Mouse (Mus musculus) liver, embryonic 15.5 days (tissue): Measurements from ENCODE around the gene Cryzl1. TPM values are rescaled to one million over a fixed set of nuclear protein-coding genes. Genes with fewer than 3 reads are reported as not detected.
A peak's percentile ranks its signal among the peaks of the same experiment; 100 is the strongest.
"Not testable (repeated sequence)": the region's sequence is repeated elsewhere in the genome, so short reads cannot be mapped to it uniquely, and the experiment has no call there.

Source experiments
- ATAC-seq: fragments of 200-750 bp; cut with Nextera tagmentation; 2 replicates; pipeline ENCODE4 v1.8.0; 2017; ENCODE audit warnings: moderate number of reproducible peaks, mild to moderate bottlenecking, moderate library complexity; ENCODE audit not compliant: insufficient read depth
- H3K27ac ChIP-seq: fragments of 300-500 bp; sonication (generic); replicated peaks from 2 replicates; pipeline ENCODE4 v1.5.1; 2015; ENCODE audit warnings: mild to moderate bottlenecking, inconsistent platforms
- H3K27me3 ChIP-seq: fragments of 300-500 bp; sonication (generic); 2 replicates; pipeline ENCODE4 v1.6.1; 2015; ENCODE audit warnings: mild to moderate bottlenecking, inconsistent platforms
- H3K36me3 ChIP-seq: fragments of 300-500 bp; sonication (generic); replicated peaks from 2 replicates; pipeline ENCODE4 v1.6.1; 2015; ENCODE audit warnings: moderate library complexity, mild to moderate bottlenecking, inconsistent platforms
- H3K4me1 ChIP-seq: fragments of 300-500 bp; sonication (generic); replicated peaks from 2 replicates; pipeline ENCODE4 v1.6.1; 2015; ENCODE audit warnings: inconsistent platforms
- H3K4me2 ChIP-seq: fragments of 300-500 bp; sonication (generic); 2 replicates; pipeline ENCODE4 v1.6.1; 2015; ENCODE audit warnings: moderate library complexity, mild to moderate bottlenecking, inconsistent platforms
- H3K4me3 ChIP-seq: fragments of 300-500 bp; sonication (generic); replicated peaks from 2 replicates; pipeline ENCODE4 v1.5.1; 2015; ENCODE audit warnings: mild to moderate bottlenecking, inconsistent platforms
- H3K9ac ChIP-seq: fragments of 300-500 bp; sonication (generic); 2 replicates; pipeline ENCODE4 v1.6.1; 2015; ENCODE audit warnings: moderate library complexity, mild to moderate bottlenecking, inconsistent platforms
- H3K9me3 ChIP-seq: fragments of 300-500 bp; sonication (generic); replicated peaks from 2 replicates; pipeline ENCODE4 v1.6.1; 2016; ENCODE audit warnings: inconsistent platforms
- WGBS: fragments of 180-500 bp; shearing (Covaris S2); methylation state at CpG from one replicate; pipeline ENCODE4 v1.1.7; 2015; ENCODE audit warnings: mixed read lengths; ENCODE audit not compliant: insufficient replicate concordance; 5-methylcytosine and 5-hydroxymethylcytosine counted together
- polyA plus RNA-seq: library from polyadenylated mRNA; unstranded; fragments of >200 nt; fragmentation: Nextera tagmentation; extraction: Ambion mirVana; gene quantifications from 2 replicates; pipeline ENCODE4 v1.2.1, GENCODE M21; 2015

The Cryzl1 gene
- polyA plus RNA-seq, 1 experiment from 2014 or later = 33.5 TPM

DNA sequence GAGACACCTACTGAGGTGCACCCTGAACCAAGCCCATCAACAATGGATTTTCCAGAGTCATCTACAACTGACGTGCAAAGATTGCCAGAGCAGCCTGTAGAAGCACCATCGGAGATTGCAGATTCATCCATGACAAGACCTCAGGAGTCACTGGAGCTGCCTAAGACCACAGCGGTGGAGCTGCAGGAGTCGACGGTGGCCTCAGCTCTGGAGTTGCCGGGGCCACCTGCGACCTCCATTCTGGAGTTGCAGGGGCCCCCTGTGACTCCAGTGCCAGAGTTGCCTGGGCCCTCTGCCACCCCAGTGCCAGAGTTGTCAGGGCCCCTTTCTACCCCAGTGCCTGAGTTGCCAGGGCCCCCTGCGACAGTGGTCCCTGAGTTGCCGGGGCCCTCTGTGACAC is 73.5 kb downstream of the Cryzl1 start:
- H3K27me3 ChIP-seq = no peaks in the 10 kb centered on the region
- ATAC-seq = no peak
- H3K9me3 ChIP-seq = no peaks in the 10 kb centered on the region
- H3K4me1 ChIP-seq = peaks cover 14% of the 10 kb centered on the region
- H3K36me3 ChIP-seq = peaks cover 88% of the 10 kb centered on the region
- no peak overlapping the region for H3K4me3 ChIP-seq
- no peak overlapping the region for H3K9ac ChIP-seq
- H3K27ac ChIP-seq = no peak overlapping the region
- no peak overlapping the region for H3K4me2 ChIP-seq
- 93% methylated on average over 9 of the region's 9 CpGs for WGBS

DNA sequence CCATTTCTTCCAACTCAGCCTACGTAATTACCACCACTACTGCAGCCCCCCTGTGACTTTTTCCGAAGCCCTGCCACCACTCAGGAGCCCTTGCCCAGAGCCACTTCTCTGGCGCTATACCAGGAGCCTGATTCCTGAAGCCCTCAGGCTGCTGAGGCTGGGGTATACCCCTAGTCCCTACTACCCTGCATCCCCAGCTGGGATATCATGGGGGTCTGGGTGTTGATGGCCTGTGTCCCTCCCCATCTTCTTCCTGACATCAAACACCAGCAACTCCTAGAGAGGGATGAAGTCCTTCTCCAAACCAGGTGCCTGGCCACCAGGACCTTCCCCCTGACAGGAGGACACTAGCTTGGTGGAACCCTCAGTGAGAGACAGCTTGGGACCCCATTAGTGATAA is 76.6 kb downstream of the Cryzl1 start:
- no peak for ATAC-seq
- Histone ChIP-seq H3K27me3 (no peaks in the 10 kb centered on the region), H3K27ac (no peak overlapping the region), H3K4me2 (no peak overlapping the region), H3K36me3 (peaks cover 57% of the 10 kb centered on the region), H3K9me3 (no peaks in the 10 kb centered on the region), H3K4me1 (peaks cover 24% of the 10 kb centered on the region), H3K9ac (no peak overlapping the region), H3K4me3 (no peak overlapping the region)
- 87% methylated on average over 3 of the region's 3 CpGs for WGBS

DNA sequence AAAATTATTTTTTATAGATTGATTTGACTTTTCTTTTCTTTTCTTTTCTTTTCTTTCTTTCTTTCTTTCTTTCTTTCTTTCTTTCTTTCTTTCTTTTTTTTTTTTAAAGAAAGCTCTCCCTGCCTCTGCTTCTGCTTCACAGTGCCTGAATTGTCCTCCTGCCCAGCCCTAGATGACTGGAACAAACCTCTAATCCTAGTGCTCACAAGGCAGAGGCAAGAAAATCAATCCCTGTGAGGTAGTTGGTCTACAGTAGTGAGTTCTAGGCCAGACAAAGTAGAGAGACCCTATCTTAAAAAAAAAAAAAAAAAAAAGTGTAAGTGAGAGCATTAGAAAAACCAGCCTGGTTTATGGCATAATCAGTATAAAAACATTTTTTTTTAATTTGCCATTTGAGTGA is 79.0 kb downstream of the Cryzl1 start:
- Histone ChIP-seq H3K4me1 (peaks cover 36% of the 10 kb centered on the region), H3K9me3 (no peaks in the 10 kb centered on the region), H3K36me3 (peaks cover 33% of the 10 kb centered on the region), H3K27ac (no peak overlapping the region), H3K9ac (no peak overlapping the region), H3K27me3 (no peaks in the 10 kb centered on the region), H3K4me3 (no peak overlapping the region), H3K4me2 (peak overlapping the region; percentile 41)
- ATAC-seq = no peak

DNA sequence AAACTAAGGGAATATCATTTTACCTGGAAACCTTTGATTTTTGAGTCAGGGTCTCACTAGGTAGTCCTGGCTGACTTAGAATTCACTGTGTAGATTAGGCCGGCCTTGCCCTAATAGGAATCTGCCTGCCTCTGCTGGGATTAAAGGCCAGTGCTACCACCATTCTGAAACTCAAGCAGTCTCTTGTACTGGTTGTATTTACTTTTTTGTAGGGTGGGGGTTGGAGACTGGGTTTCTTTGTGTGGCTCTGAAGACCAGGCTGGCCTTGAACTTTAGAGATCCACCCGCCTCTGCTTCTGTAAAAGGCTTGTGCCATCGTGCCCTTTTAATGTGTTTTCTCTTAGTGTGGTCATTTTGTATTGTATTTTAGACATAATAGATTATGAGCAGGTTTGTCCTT is 79.5 kb downstream of the Cryzl1 start:
- no peaks in the 10 kb centered on the region for H3K27me3 ChIP-seq
- H3K4me3 ChIP-seq = peak overlapping the region; percentile 83
- ATAC-seq = no peak
- H3K4me1 ChIP-seq = peaks cover 41% of the 10 kb centered on the region
- WGBS = 35% methylated on average over 3 of the region's 3 CpGs
- peak overlapping the region; percentile 49 for H3K9ac ChIP-seq
- peaks cover 28% of the 10 kb centered on the region for H3K36me3 ChIP-seq
- H3K27ac ChIP-seq = peak overlapping the region; percentile 7; the same call in 1 of the 2 replicates
- H3K4me2 ChIP-seq = peak overlapping the region; percentile 71
- H3K9me3 ChIP-seq = no peaks in the 10 kb centered on the region

DNA sequence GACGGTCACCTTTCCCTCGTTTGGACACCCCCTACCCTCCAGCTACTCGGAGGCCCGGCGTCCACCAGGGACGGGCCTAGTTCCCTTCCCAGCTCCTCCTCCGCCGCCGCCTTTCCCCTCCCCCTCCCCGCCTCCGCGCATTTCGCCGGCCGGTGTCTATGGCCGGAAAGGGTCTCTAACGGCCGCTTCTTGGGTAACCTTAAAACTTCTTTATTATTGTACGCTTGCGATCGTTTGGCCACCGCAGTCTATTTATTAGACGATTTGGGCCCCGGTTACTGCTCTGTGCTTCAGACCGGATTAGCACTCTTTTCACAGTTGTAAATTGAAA is 80.6 kb downstream of the Cryzl1 start:
- Histone ChIP-seq H3K4me1 (peaks cover 49% of the 10 kb centered on the region), H3K9me3 (no peaks in the 10 kb centered on the region), H3K27ac (peak overlapping the region; percentile 100), H3K9ac (peak overlapping the region; percentile 88), H3K27me3 (no peaks in the 10 kb centered on the region), H3K4me3 (peak overlapping the region; percentile 83), H3K36me3 (peaks cover 22% of the 10 kb centered on the region), H3K4me2 (peak overlapping the region; percentile 100)
- under 1% methylated on average over 25 of the region's 25 CpGs for WGBS
- peak; percentile 70 for ATAC-seq

DNA sequence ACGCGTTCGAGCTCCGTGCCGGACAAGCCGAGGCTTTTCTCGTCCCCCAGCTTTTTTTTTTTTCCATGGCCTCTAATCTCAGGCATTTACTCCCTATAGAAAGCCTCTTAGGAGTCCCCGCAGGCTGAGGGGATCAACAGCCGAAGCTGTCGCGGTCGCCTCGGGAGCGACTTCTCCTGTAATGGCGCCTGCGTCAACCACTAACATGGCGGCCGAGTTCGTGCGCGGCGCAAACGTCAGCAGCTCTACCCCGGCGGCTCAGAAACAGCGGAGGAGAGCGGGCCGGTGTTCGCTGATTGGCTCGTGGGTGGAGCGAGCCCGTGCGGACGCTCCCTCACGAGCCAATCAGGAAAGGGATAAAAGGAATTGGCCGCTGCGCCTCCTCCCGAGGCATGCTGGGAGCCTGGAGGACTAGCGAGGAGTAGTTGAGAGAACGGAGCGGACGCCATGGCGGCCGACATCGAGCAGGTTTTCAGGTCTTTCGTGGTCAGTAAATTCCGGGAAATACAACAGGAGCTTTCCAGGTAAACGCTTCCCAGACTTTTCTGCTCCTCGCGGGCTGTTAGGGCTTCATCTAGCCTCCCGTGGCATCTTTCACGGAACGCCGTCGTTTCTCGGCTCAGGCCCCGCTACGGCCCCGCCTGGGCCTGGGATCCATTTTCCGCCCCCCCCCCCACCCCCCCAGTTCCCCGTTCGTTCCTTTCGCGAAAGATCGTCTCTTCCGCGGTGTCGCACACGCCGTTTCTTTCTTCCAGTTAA is 81.1 kb downstream of the Cryzl1 start, which contains the start of gene Son:
TSS of gene Son (plus strand) at position 46 of the 759 bp plus-strand sequence.
- peak; percentile 89 for ATAC-seq
- H3K4me3 ChIP-seq = peak within 1 kb of the TSS; percentile 83
- peak within 1 kb of the TSS; percentile 88 for H3K9ac ChIP-seq
- peak within 1 kb of the TSS; percentile 100 for H3K27ac ChIP-seq
- H3K4me2 ChIP-seq = peak within 1 kb of the TSS; percentile 100
- WGBS = under 1% methylated on average over 70 of the region's 70 CpGs
- H3K27me3 ChIP-seq = no peaks in the 10 kb centered on the region
- no peaks in the 10 kb centered on the region for H3K9me3 ChIP-seq
- peaks cover 27% of the 10 kb centered on the region for H3K36me3 ChIP-seq
- peaks cover 51% of the 10 kb centered on the region for H3K4me1 ChIP-seq

DNA sequence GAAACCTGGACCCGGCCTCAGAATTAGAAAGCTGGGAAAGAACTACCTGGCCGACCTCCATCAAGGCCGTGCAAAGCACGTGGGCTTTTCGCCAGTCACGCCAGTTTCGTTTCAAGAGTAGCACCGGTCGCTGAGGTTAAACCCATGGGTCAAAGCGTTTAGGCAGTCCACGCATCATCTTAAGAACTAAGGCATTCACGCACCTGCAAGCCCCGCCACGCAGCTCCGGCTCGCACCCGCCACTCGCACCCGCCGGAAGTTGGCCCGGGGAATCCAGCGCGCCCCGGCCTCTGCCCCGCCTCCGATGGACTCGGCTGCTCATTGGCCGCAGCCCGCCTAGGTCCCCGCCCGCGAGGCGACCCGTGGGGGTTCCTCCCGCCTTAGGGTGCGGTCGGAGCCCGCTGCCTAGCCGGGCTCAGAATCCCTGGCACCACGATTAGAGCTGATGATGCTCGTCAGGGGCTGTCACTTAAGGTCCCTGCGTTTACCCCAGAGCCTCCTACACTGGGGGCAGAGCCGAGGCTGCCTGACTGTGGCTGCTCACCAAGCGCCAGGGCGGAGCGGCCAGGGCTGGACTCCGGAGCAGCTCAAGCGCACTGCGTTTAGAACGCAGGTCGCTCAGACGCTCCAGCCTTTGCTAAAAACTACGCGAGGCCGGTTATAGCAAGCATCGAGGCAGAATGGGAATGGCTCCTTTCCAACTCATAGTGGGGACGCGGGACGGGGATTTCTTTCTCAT is 81.9 kb downstream of the Cryzl1 start, which contains the start of gene Gart:
TSS of gene Gart (minus strand) at position 272 of the 739 bp plus-strand sequence.
- no peaks in the 10 kb centered on the region for H3K27me3 ChIP-seq
- peak within 1 kb of the TSS; percentile 100 for H3K27ac ChIP-seq
- peaks cover 44% of the 10 kb centered on the region for H3K4me1 ChIP-seq
- ATAC-seq = peak; percentile 82
- peak within 1 kb of the TSS; percentile 83 for H3K4me3 ChIP-seq
- no peaks in the 10 kb centered on the region for H3K9me3 ChIP-seq
- H3K4me2 ChIP-seq = peak within 1 kb of the TSS; percentile 100
- WGBS = under 1% methylated on average over 59 of the region's 59 CpGs
- H3K36me3 ChIP-seq = peaks cover 27% of the 10 kb centered on the region
- peak within 1 kb of the TSS; percentile 88 for H3K9ac ChIP-seq

DNA sequence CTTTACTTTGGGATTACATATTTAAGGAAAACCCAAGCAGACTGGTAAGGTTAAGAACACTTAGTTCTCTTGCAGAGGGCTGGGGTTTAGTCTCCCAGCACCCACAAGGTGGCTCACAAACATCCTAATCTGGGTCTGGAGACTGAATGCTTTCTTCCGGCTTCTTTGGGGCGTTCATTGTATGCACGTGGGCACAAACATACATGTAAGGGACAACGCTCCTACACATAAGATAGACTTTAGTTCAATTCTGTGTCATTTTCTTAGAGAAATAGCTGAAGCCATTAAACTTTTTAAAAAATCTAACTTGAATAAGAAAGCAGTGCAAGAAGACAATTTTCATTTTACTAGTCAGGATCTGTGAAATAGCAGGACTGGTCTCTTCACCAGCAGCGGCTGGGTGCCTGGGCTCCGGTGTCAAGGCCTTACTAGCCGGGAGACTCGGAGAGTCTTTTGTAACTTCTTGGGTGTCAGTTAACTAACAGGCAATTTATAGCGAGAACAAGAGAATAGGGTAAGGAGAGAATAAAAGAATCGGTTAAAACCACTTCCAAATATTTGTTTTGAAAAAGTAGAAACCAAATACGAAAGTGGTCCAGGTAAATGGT is 82.7 kb downstream of the Cryzl1 start:
- Histone ChIP-seq H3K27ac (peak overlapping the region; percentile 100), H3K27me3 (no peaks in the 10 kb centered on the region), H3K9me3 (no peaks in the 10 kb centered on the region), H3K4me2 (peak overlapping the region; percentile 100), H3K4me1 (peaks cover 43% of the 10 kb centered on the region), H3K36me3 (peaks cover 28% of the 10 kb centered on the region), H3K9ac (peak overlapping the region; percentile 87), H3K4me3 (peak overlapping the region; percentile 83)
- no peak for ATAC-seq
- under 1% methylated on average over 11 of the region's 11 CpGs for whole genome bisulfite sequencing

DNA sequence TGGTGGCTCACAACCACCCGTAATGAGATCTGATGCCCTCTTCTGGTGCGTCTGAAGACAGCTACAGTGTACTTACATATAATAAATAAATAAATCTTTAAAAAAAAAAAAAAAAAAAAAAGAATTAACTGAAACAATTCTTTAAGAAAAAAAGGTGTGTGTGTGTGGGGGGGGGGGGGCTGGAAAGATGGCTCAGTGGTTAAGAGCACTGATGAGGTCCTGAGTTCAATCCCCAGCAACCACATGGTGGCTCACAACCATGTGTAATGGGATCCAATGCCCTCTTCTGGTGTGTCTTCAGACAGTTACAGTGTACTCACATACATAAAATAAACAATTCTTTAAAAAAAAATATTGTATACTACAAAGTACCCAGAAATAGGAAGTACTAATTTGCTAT is 83.4 kb downstream of the Cryzl1 start:
- H3K36me3 ChIP-seq = peaks cover 32% of the 10 kb centered on the region
- peak overlapping the region; percentile 100 for H3K4me2 ChIP-seq
- not testable (repeated sequence) for H3K27me3 ChIP-seq, H3K9ac ChIP-seq, H3K27ac ChIP-seq, ATAC-seq, H3K9me3 ChIP-seq
- peak overlapping the region; percentile 27; the same call in 1 of the 2 replicates for H3K4me3 ChIP-seq
- WGBS = 0% methylated on average over 1 of the region's 2 CpGs
- H3K4me1 ChIP-seq = peaks cover 40% of the 10 kb centered on the region

DNA sequence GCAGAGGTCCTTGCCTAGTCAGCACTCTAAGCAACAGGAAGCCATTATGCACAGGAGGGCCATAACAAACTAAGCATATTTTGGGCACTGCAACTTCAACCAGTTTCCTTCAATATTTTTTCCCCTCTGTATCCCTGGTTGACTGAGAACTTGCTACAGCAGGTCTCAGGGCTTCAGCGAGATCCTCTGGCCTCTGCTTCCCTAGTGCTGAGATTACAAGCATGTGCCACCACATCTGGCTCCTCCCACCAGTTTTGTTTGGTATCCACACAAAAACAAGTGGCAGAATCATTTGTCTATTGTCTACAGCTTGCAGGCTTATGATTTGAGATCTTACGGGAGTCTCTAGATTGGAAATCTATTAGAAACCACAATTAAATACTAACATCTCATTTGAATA is 83.9 kb downstream of the Cryzl1 start:
- Histone ChIP-seq H3K27ac (no peak overlapping the region), H3K4me1 (peaks cover 37% of the 10 kb centered on the region), H3K4me3 (no peak overlapping the region), H3K36me3 (peaks cover 37% of the 10 kb centered on the region), H3K27me3 (no peaks in the 10 kb centered on the region), H3K9ac (no peak overlapping the region), H3K9me3 (no peaks in the 10 kb centered on the region), H3K4me2 (peak overlapping the region; percentile 23; the same call in 1 of the 2 replicates)
- no peak for ATAC-seq
- WGBS = 42% methylated on average over 2 of the region's 2 CpGs

DNA sequence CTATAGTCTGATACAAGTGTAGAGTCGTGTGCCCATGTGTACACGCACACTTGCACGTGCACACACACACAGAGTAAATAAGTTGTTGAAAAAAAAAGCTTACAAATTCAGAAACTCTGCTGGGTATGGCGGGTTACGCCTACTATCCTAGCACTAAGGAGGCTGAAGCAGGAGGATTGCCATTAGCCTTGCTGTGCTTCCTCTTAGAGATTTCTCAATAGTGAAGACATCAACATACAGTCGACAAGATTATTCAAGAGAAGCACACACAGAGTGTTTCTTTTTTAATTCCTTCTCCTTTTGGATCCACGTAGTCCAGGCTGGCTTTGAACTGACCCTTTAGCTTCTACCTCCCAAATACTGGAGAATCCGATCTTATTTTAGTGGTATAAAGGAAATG is 88.6 kb downstream of the Cryzl1 start:
- no peak for ATAC-seq
- Histone ChIP-seq H3K9ac (no peak overlapping the region), H3K27ac (no peak overlapping the region), H3K4me2 (no peak overlapping the region), H3K36me3 (peaks cover 82% of the 10 kb centered on the region), H3K9me3 (no peaks in the 10 kb centered on the region), H3K27me3 (no peaks in the 10 kb centered on the region), H3K4me1 (peaks cover 22% of the 10 kb centered on the region), H3K4me3 (no peak overlapping the region)
- 82% methylated on average over 8 of the region's 8 CpGs for WGBS
